Mouse (Mus musculus) limb, embryonic 11.5 days (tissue): Measurements from ENCODE around the gene Krt4. TPM values are rescaled to one million over a fixed set of nuclear protein-coding genes. Genes with fewer than 3 reads are reported as not detected.

Experiments used
- ATAC-seq: fragments of 200-750 bp; cut with Nextera tagmentation; 2 replicates; pipeline ENCODE4 v1.8.0; 2017; ENCODE audit warnings: low read depth; ENCODE audit not compliant: insufficient number of reproducible peaks, low FRiP score, low TSS enrichment
- DNase-seq: peaks from one replicate; pipeline ENCODE4 v3.0.0-alpha.2; 2015; ENCODE audit warnings: low spot score
- H3K27ac ChIP-seq: fragments of 300-500 bp; sonication (generic); replicated peaks from 2 replicates; pipeline ENCODE4 v1.5.1; 2014; ENCODE audit warnings: low read depth, mild to moderate bottlenecking, low read length
- H3K27me3 ChIP-seq: fragments of 300-500 bp; sonication (generic); 2 replicates; pipeline ENCODE4 v1.6.1; 2014; ENCODE audit warnings: mild to moderate bottlenecking, low read length, mixed read lengths; ENCODE audit not compliant: control insufficient read depth, insufficient read depth
- H3K36me3 ChIP-seq: fragments of 300-500 bp; sonication (generic); 2 replicates; pipeline ENCODE4 v1.6.1; 2014; ENCODE audit warnings: mild to moderate bottlenecking, low read length, moderate library complexity, mixed read lengths; ENCODE audit not compliant: control insufficient read depth, insufficient read depth
- H3K4me1 ChIP-seq: fragments of 300-500 bp; sonication (generic); 2 replicates; pipeline ENCODE4 v1.6.1; 2014; ENCODE audit warnings: low read length, mixed read lengths; ENCODE audit not compliant: control insufficient read depth, insufficient read depth
- H3K4me2 ChIP-seq: fragments of 300-500 bp; sonication (generic); 2 replicates; pipeline ENCODE4 v1.6.1; 2014; ENCODE audit warnings: low read depth, mild to moderate bottlenecking, moderate library complexity; ENCODE audit not compliant: severe bottlenecking
- H3K4me3 ChIP-seq: fragments of 300-500 bp; sonication (generic); 2 replicates; pipeline ENCODE4 v1.5.1; 2014; ENCODE audit warnings: low read depth, low read length
- H3K9ac ChIP-seq: fragments of 300-500 bp; sonication (generic); 2 replicates; pipeline ENCODE4 v1.6.1; 2014; ENCODE audit warnings: mild to moderate bottlenecking, low read length
- H3K9me3 ChIP-seq: fragments of 300-500 bp; sonication (generic); 2 replicates; pipeline ENCODE4 v1.6.1; 2016; ENCODE audit warnings: low read length; ENCODE audit not compliant: control insufficient read depth
- WGBS: fragments of 180-500 bp; shearing (Covaris S2); extraction: QIAGEN DNeasy Blood & Tissue Kit; methylation state at CpG from one replicate; pipeline ENCODE4 v1.1.7; 2014; 5-methylcytosine and 5-hydroxymethylcytosine counted together
- polyA plus RNA-seq: library from polyadenylated mRNA; unstranded; fragments of >200 nt; fragmentation: Nextera tagmentation; extraction: Ambion mirVana; gene quantifications from 2 replicates; pipeline ENCODE4 v1.2.1, GENCODE M21; 2014

Krt4 gene
- polyA plus RNA-seq, 1 experiment from 2014 or later, result not detected

GRCm38 (mm10) chr15:101922296-101922695 is 2.2 kb downstream of the Krt4 start:
- Histone ChIP-seq H3K4me3 (no peak overlapping the region), H3K27ac (no peak overlapping the region), H3K36me3 (no peaks in the 10 kb centered on the region), H3K4me2 (no peak overlapping the region), H3K4me1 (no peaks in the 10 kb centered on the region), H3K27me3 (no peaks in the 10 kb centered on the region), H3K9me3 (no peaks in the 10 kb centered on the region), H3K9ac (no peak overlapping the region)
- ATAC-seq (no peak), DNase-seq (no peak)
- WGBS, result 88% methylated on average over 2 of the region's 2 CpGs

GRCm38 (mm10) chr15:101916072-101916471 is 8.5 kb downstream of the Krt4 start:
- no peak for ATAC-seq
- H3K27me3 ChIP-seq, result no peaks in the 10 kb centered on the region
- 71% methylated on average over 2 of the region's 2 CpGs for WGBS
- no peak overlapping the region for H3K4me2 ChIP-seq
- no peaks in the 10 kb centered on the region for H3K4me1 ChIP-seq
- no peaks in the 10 kb centered on the region for H3K36me3 ChIP-seq
- H3K9me3 ChIP-seq, result no peaks in the 10 kb centered on the region
- no peak overlapping the region for H3K9ac ChIP-seq
- no peak overlapping the region for H3K4me3 ChIP-seq
- no peak overlapping the region for H3K27ac ChIP-seq
- no peak for DNase-seq

GRCm38 (mm10) chr15:101904849-101905248 is 19.7 kb downstream of the Krt4 start:
- Histone ChIP-seq H3K9me3 (no peaks in the 10 kb centered on the region), H3K27me3 (no peaks in the 10 kb centered on the region), H3K4me1 (no peaks in the 10 kb centered on the region), H3K27ac (no peak overlapping the region), H3K9ac (no peak overlapping the region), H3K4me3 (no peak overlapping the region), H3K36me3 (no peaks in the 10 kb centered on the region), H3K4me2 (no peak overlapping the region)
- WGBS, result 85% methylated on average over 5 of the region's 5 CpGs
- ATAC-seq, result no peak
- DNase-seq, result no peak

DNA sequence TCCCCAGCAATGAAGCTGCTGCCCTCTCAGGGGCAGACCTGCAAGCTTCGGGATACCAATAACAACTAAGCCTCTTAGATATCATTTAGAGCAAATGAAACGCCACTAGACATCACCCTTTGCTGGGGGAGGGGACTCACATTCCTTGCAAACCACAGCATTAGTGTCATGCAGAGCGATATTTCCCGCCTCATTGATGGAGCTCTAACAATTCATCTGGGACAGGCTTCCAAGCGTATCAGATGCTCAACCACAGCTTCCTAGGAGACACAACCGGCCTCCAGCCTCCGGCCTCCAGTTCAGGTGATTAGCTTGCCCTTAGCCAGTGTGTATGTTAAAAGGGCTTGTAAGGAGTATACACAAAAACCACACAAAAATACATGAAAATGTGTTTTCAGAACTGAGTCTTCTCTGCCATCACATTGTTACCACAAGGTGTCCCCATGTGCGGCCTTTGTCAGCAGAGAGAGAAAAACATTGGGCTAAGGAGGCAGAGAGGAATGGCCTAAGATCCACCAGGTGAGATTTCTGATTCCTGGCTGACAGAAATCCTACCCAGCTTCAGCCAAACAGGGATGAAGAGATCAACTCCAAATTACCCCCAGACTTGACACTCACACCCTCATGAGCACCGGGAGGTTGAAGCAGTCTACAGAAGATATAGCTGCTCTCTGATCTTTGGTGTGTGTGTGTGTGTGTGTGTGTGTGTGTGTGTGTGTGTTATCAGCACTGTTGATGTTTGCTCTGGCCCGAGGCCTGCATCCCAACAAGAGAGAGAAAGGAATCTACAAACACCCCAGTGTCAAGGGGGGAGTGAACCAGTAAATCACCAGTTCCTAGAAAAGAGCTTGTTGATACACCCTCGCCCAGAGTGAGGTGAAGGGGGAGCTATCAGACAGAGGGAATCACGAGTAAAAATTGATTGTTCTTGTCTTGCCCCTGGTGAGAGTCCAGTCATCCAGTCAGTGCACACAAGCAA is 22.1 kb downstream of the Krt4 start:
- no peak overlapping the region for H3K4me3 ChIP-seq
- H3K36me3 ChIP-seq, result no peaks in the 10 kb centered on the region
- H3K27me3 ChIP-seq, result no peaks in the 10 kb centered on the region
- no peak overlapping the region for H3K4me2 ChIP-seq
- H3K4me1 ChIP-seq, result no peaks in the 10 kb centered on the region
- WGBS, result 68% methylated on average over 12 of the region's 12 CpGs
- ATAC-seq (no peak), DNase-seq (no peak)
- no peaks in the 10 kb centered on the region for H3K9me3 ChIP-seq
- no peak overlapping the region for H3K27ac ChIP-seq
- no peak overlapping the region for H3K9ac ChIP-seq

- Histone ChIP-seq H3K36me3 (no peaks in the 10 kb centered on the region), H3K9ac (no peak overlapping the region), H3K4me1 (no peaks in the 10 kb centered on the region), H3K4me3 (no peak overlapping the region), H3K9me3 (no peaks in the 10 kb centered on the region), H3K4me2 (no peak overlapping the region), H3K27ac (no peak overlapping the region), H3K27me3 (no peaks in the 10 kb centered on the region)
- DNase-seq (no peak), ATAC-seq (no peak)
- 90% methylated on average over 4 of the region's 4 CpGs for WGBS
These were observed 29.3 kb downstream of the Krt4 start for GRCm38 (mm10) chr15:101895216-101895615.

- ATAC-seq, result no peak
- WGBS, result 55% methylated on average over 4 of the region's 4 CpGs
- no peaks in the 10 kb centered on the region for H3K4me1 ChIP-seq
These were observed 31.7 kb downstream of the Krt4 start, which contains the start of gene Krt76 for GRCm38 (mm10) chr15:101892820-101893219. Gene Krt76, minus strand, starts transcription at chr15:101892920.

GRCm38 (mm10) chr15:101879776-101880175 is 44.8 kb downstream of the Krt4 start:
- 17% methylated on average over 11 of the region's 11 CpGs for WGBS
- Histone ChIP-seq H3K9ac (no peak overlapping the region), H3K4me3 (no peak overlapping the region), H3K4me2 (no peak overlapping the region), H3K27me3 (no peaks in the 10 kb centered on the region), H3K9me3 (no peaks in the 10 kb centered on the region), H3K27ac (no peak overlapping the region), H3K36me3 (no peaks in the 10 kb centered on the region), H3K4me1 (no peaks in the 10 kb centered on the region)
- DNase-seq (peak; percentile 66), ATAC-seq (no peak)

More at GRCm38 (mm10) chr15:101892820-101893219, 31.7 kb downstream of the Krt4 start, which contains the start of gene Krt76:
- DNase-seq, result no peak
- Histone ChIP-seq H3K4me2 (no peak within 1 kb of the TSS), H3K27ac (no peak within 1 kb of the TSS), H3K4me3 (no peak within 1 kb of the TSS), H3K36me3 (no peaks in the 10 kb centered on the region), H3K9me3 (no peaks in the 10 kb centered on the region), H3K27me3 (no peaks in the 10 kb centered on the region), H3K9ac (no peak within 1 kb of the TSS)

DNA sequence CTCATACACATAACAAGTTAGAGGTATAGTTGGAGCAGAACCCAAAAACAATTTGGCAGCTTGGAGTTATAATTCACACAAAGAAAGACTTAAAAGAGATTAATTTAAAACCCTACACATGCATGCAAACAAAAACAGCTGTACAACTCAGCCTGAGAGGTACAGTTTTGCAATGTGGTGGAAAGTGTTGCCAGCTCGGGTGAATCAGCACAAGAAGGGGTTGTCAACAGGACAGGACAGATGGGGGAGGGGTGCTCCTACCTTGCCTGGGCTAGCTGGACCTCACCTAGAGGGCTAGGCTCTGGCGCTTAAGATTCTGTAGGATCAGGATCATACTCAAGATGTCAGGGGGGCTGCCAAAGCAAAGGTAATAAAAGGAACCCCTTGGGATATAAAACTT is 46.5 kb downstream of the Krt4 start:
- Histone ChIP-seq H3K4me3 (no peak overlapping the region), H3K4me1 (no peaks in the 10 kb centered on the region), H3K9me3 (no peaks in the 10 kb centered on the region), H3K27ac (no peak overlapping the region), H3K27me3 (no peaks in the 10 kb centered on the region), H3K36me3 (no peaks in the 10 kb centered on the region), H3K9ac (no peak overlapping the region), H3K4me2 (no peak overlapping the region)
- 57% methylated on average over 2 of the region's 2 CpGs for WGBS
- ATAC-seq, result no peak
- DNase-seq, result no peak
